26 mouse cellular contexts compared by ENCODE assay signal in the genomic region with DNA sequence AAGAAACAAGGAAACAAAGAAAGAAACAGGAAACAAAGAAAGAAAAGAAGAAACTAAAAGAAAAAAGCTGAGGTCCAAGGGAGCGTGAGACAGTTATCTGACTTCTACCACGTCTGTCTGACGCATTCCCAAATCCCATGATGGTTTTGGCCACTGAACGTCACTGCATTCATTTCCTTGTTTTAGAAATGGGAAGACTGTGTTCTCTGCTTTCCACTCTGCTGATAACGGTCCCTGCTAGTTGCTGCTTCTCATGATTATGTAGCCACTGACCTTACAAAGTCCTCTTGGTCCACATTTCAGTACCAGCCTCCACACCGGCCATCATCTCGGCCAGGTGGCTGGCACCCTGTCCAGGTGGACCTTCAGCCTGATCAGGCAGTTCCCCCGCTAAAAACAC. TPM values are rescaled to one million over a fixed set of nuclear protein-coding genes. Genes with fewer than 3 reads are reported as not detected.
DNase-seq lines count a peak whose midpoint lies in the region; ATAC-seq and TF ChIP-seq lines count a peak whose summit lies in the region.
"Had no signal": no experiment of that assay in that cellular context is flagged by ENCODE, and none has a peak within 500 bp of the region (broad histone marks: within the 10 kb centered on the region; RNA-seq: fewer than 3 reads in every experiment).

No protein-coding gene starts in this region.

- peak; percentile 73; the same call in 1 of the 2 replicates for TF ChIP-seq EP300 in heart, adult 2 months (IDR thresholded peaks at IDR 0.05; ENCODE audit: insufficient read depth, low read depth, low read length)

- ATAC-seq in heart, embryonic 13.5 days (ENCODE audit: extremely low read depth, insufficient number of reproducible peaks, low FRiP score, low TSS enrichment) = no peak
- ATAC-seq: forebrain, embryonic 15.5 days; midbrain, embryonic 16.5 days; Patski had no signal

- peak overlapping the region; percentile 70 for H3K4me2 ChIP-seq in heart, embryonic 13.5 days
- H3K4me2 ChIP-seq: embryonic facial prominence, embryonic 15.5 days; forebrain, embryonic 15.5 days; hindbrain, embryonic 15.5 days; neural tube, embryonic 13.5 days had no signal

- H3K4me3 ChIP-seq in brown adipose tissue, adult 24 weeks (ENCODE audit: insufficient read depth, low read depth, low read length) = no peak overlapping the region
- H3K4me3 ChIP-seq in heart, adult 2 months = no peak overlapping the region
- H3K4me3 ChIP-seq in heart, embryonic 13.5 days = no peak overlapping the region
- H3K4me3 ChIP-seq: embryonic facial prominence, embryonic 15.5 days; forebrain, embryonic 15.5 days; hindbrain, embryonic 15.5 days; midbrain, embryonic 10.5 days; neural tube, embryonic 13.5 days had no signal

- no peaks in the 10 kb centered on the region for H3K79me2 ChIP-seq in heart, adult 2 months (replicated peaks; ENCODE audit: control insufficient read depth, insufficient read depth, low read length)

- TF ChIP-seq POLR2A in heart, adult 2 months (IDR thresholded peaks at IDR 0.05; ENCODE audit: insufficient read depth, low read depth, low read length) = peak; percentile 48

- peak overlapping the region; percentile 65 for H3K27ac ChIP-seq in brown adipose tissue, adult 24 weeks (replicated peaks; ENCODE audit: low read depth, low read length)
- H3K27ac ChIP-seq in heart, adult 2 months = peak overlapping the region; percentile 97
- peak overlapping the region; percentile 98 for H3K27ac ChIP-seq in heart, embryonic 13.5 days (replicated peaks)
- H3K27ac ChIP-seq: embryonic facial prominence, embryonic 15.5 days; forebrain, embryonic 15.5 days; hindbrain, embryonic 15.5 days; midbrain, embryonic 10.5 days; neural tube, embryonic 13.5 days had no signal

- peak overlapping the region; percentile 49 for H3K9ac ChIP-seq in heart, adult 2 months (ENCODE audit: low read depth, low read length)
- peak overlapping the region; percentile 66; the same call in 1 of the 2 replicates for H3K9ac ChIP-seq in heart, embryonic 13.5 days
- H3K9ac ChIP-seq: embryonic facial prominence, embryonic 15.5 days; forebrain, embryonic 15.5 days; hindbrain, embryonic 15.5 days; neural tube, embryonic 13.5 days had no signal

- no peaks in the 10 kb centered on the region for H3K27me3 ChIP-seq in heart, adult 2 months (ENCODE audit: control insufficient read depth, insufficient read depth, low read length)
- H3K27me3 ChIP-seq in heart, embryonic 13.5 days (replicated peaks) = no peaks in the 10 kb centered on the region
- H3K27me3 ChIP-seq: embryonic facial prominence, embryonic 15.5 days; forebrain, embryonic 15.5 days; hindbrain, embryonic 15.5 days; neural tube, embryonic 13.5 days; Patski had no signal

- peak in 1 of 2 experiments; percentile 66 for DNase-seq in heart, adult 2 months
- DNase-seq in heart, postnatal 4 days = peak; percentile 60
- no peak for DNase-seq in right cerebral cortex, postnatal 4 days
- no peak for DNase-seq in adrenal gland, postnatal 36 days
- no peak for DNase-seq in lung, postnatal 14 days
- DNase-seq: B cell, adult 2 months; cerebellum, adult 8-10 months; cerebellum, postnatal 36 days; gastrocnemius, postnatal 25 days; kidney, adult 2 months; kidney, postnatal 10 days; retina, postnatal 1 day; thymus, postnatal 36 days had no signal

- no peaks in the 10 kb centered on the region for H3K9me3 ChIP-seq in heart, embryonic 13.5 days
- H3K9me3 ChIP-seq: embryonic facial prominence, embryonic 15.5 days; forebrain, embryonic 15.5 days; G1E; hindbrain, embryonic 15.5 days; midbrain, embryonic 10.5 days; neural tube, embryonic 13.5 days had no signal

- H3K36me3 ChIP-seq in heart, adult 2 months (ENCODE audit: control insufficient read depth, insufficient read depth, low read length) = no peaks in the 10 kb centered on the region
- H3K36me3 ChIP-seq in heart, embryonic 13.5 days = no peaks in the 10 kb centered on the region
- H3K36me3 ChIP-seq: forebrain, embryonic 15.5 days; neural tube, embryonic 13.5 days had no signal

- no peak for TF ChIP-seq CTCF in heart, adult 2 months (IDR thresholded peaks at IDR 0.05)

- H3K4me1 ChIP-seq in brown adipose tissue, adult 24 weeks (ENCODE audit: control insufficient read depth, insufficient read depth, insufficient read length, low read length) = no peaks in the 10 kb centered on the region
- H3K4me1 ChIP-seq in heart, adult 2 months (ENCODE audit: control insufficient read depth, insufficient read depth, low read length) = peaks cover 5% of the 10 kb centered on the region
- H3K4me1 ChIP-seq in heart, embryonic 13.5 days = peaks cover 34% of the 10 kb centered on the region
- H3K4me1 ChIP-seq: forebrain, embryonic 15.5 days; hindbrain, embryonic 15.5 days; neural tube, embryonic 13.5 days had no signal

- intact Hi-C loops in heart, adult 2 months (cut with DNase I) = no loop called here

- 21% methylated on average over 8 of the region's 8 CpGs for WGBS in heart, adult 2 months
- 36% methylated on average over 8 of the region's 8 CpGs for WGBS in heart, embryonic 13.5 days

RNA-seq across cellular contexts. Expression of gene Jph2, which starts 1.4 kb away (rescaled TPM):
- polyA plus RNA-seq in brown adipose tissue, adult 24 weeks (2012; ENCODE audit: insufficient read depth, insufficient read length, missing spikeins) = 1.1 and 5.7 TPM in 2 replicates
- 100 to 1,000 TPM; 389 to 391 TPM for total RNA-seq in heart, adult 2 months (2021)
- 193 and 253 TPM in 2 replicates for polyA plus RNA-seq in heart, adult 2 months (2012; rRNA removed)
- 41.5 and 42.9 TPM in 2 replicates for polyA plus RNA-seq in heart, embryonic 13.5 days (2015; fragmentation: Nextera tagmentation; extraction: Ambion mirVana)
- total RNA-seq in heart, postnatal 4 days (2021) = 100 to 1,000 TPM; 366 to 416 TPM
- total RNA-seq in adrenal gland, postnatal 36 days (2021) = 1 to 10 TPM; 3.4 to 5.3 TPM
- total RNA-seq: CH12.LX; hematopoietic stem cell, adult 5-6 weeks had no signal
- polyA plus RNA-seq: G1E had no signal

RNA-seq across cellular contexts. Expression of gene Oser1, which starts 25.3 kb away (rescaled TPM):
- 22.5 and 24.0 TPM in 2 replicates for polyA plus RNA-seq in brown adipose tissue, adult 24 weeks (2012; ENCODE audit: insufficient read depth, insufficient read length, missing spikeins)
- total RNA-seq in heart, adult 2 months (2021) = 10 to 100 TPM; 19.6 to 21.2 TPM
- 9.7 and 16.4 TPM in 2 replicates for polyA plus RNA-seq in heart, adult 2 months (2012; rRNA removed)
- polyA plus RNA-seq in heart, embryonic 13.5 days (2015; fragmentation: Nextera tagmentation; extraction: Ambion mirVana) = 54.5 and 57.3 TPM in 2 replicates
- total RNA-seq in heart, postnatal 4 days (2021) = 10 to 100 TPM; 21.6 to 24.2 TPM
- 10 to 100 TPM; 37.2 to 43.4 TPM for total RNA-seq in adrenal gland, postnatal 36 days (2021)

RNA-seq across cellular contexts. Expression of gene Gdap1l1, which starts 39.1 kb away (rescaled TPM):
- polyA plus RNA-seq in brown adipose tissue, adult 24 weeks (2012; ENCODE audit: insufficient read depth, insufficient read length, missing spikeins) = not detected in 2 replicates
- not detected for total RNA-seq in heart, adult 2 months (2021)
- 0.23 and 0.25 TPM in 2 replicates for polyA plus RNA-seq in heart, adult 2 months (2012; rRNA removed)
- 0.41 and 0.48 TPM in 2 replicates for polyA plus RNA-seq in heart, embryonic 13.5 days (2015; fragmentation: Nextera tagmentation; extraction: Ambion mirVana)
- not detected for total RNA-seq in heart, postnatal 4 days (2021)
- 1 to 10 TPM; 2.8 to 3.1 TPM for total RNA-seq in adrenal gland, postnatal 36 days (2021)
- total RNA-seq: CH12.LX; gastrocnemius, postnatal 25 days; liver, adult 2 months had no signal
- polyA plus RNA-seq: G1E; liver, adult 2 months had no signal

Comparison
In these comparisons a context has a peak if more than half of its experiments do, and no peak if none do; other contexts are left out.
1. RNA of gene Jph2, which starts 1.4 kb away (total RNA-seq): 366 to 416 TPM in heart, postnatal 4 days and 389 to 391 TPM in heart, adult 2 months; 3.4 to 5.3 TPM in adrenal gland, postnatal 36 days; every median in the first group is over 10 times any median in the second.
2. Peak in every context shown above with its lines, with median percentiles within 50 percentile points of each other: H3K27ac ChIP-seq.